Mouse (Mus musculus) gonadal fat pad, adult 2 months (tissue): ENCODE results near the gene Ccne1. TPM values are rescaled to one million over a fixed set of nuclear protein-coding genes. Genes with fewer than 3 reads are reported as not detected.

ENCODE experiments used
- DNase-seq: peaks from one replicate; pipeline ENCODE4 v3.0.0-alpha.2; 2012; ENCODE audit warnings: low read depth
- polyA plus RNA-seq: library from polyadenylated mRNA; depleted of rRNA; stranded (reverse); fragments of >200 nt; gene quantifications from 2 replicates; pipeline ENCODE4 v1.2.3, GENCODE M21; 2012; rRNA removed

Ccne1 gene
- polyA plus RNA-seq, 1 experiment: 5.1 TPM

DNA sequence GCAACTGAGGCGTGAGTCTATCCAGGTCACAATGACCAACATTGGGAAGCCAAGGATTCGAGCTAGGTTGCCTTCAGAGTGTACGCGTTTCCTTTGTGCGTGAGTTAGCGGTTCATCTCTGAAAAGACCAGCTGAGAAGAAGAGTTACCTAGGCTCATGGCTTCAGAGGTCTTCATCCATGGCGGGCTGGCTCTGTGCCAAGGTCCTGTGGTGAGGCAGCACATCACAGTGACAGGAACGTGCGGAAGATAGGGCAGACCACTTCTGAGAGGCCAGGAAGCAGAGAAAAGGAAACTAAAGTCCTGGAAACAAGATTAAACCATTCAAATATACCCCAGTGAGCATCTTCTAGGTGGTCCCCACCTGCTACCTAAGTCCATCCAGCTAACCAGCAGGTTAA is 53.1 kb downstream of the Ccne1 start:
- DNase-seq: no peak

Other genes starting within 250 kb of the Ccne1 start
- gene Uri1, start 84.0 kb downstream of the Ccne1 start, polyA plus RNA-seq: 13.4 and 16.0 TPM in 2 replicates
- 39.4 and 44.7 TPM in 2 replicates for gene 1600014C10Rik, start 75.7 kb upstream of the Ccne1 start, polyA plus RNA-seq
- gene Plekhf1, start 120.5 kb upstream of the Ccne1 start, polyA plus RNA-seq: 5.3 and 5.7 TPM in 2 replicates
- gene Pop4, start 163.9 kb upstream of the Ccne1 start, polyA plus RNA-seq: 14.8 and 17.1 TPM in 2 replicates